Comparison of ENCODE assay signal across 21 mouse cellular contexts in genomic region chr13:84750136-84750535, GRCm38 (mm10).
DNase-seq lines count a peak whose midpoint lies in the region; ATAC-seq and TF ChIP-seq lines count a peak whose summit lies in the region.
"Had no signal": no experiment of that assay in that cellular context is flagged by ENCODE, and none has a peak within 500 bp of the region (broad histone marks: within the 10 kb centered on the region; RNA-seq: fewer than 3 reads in every experiment).

No protein-coding gene starts in this region.

- no peak for TF ChIP-seq EP300 in stomach, postnatal 0 days (optimal IDR thresholded peaks at IDR 0.05)

- H3K36me3 ChIP-seq in forebrain, embryonic 13.5 days (ENCODE audit: poor library complexity, severe bottlenecking) = no peaks in the 10 kb centered on the region
- no peaks in the 10 kb centered on the region for H3K36me3 ChIP-seq in forebrain, embryonic 12.5 days (replicated peaks)
- no peaks in the 10 kb centered on the region for H3K36me3 ChIP-seq in forebrain, postnatal 0 days (ENCODE audit: insufficient read depth)
- no peaks in the 10 kb centered on the region for H3K36me3 ChIP-seq in stomach, postnatal 0 days (ENCODE audit: control insufficient read depth, insufficient read depth, low read length)
- H3K36me3 ChIP-seq: embryonic facial prominence, embryonic 12.5 days; embryonic facial prominence, embryonic 15.5 days; hindbrain, embryonic 12.5 days; hindbrain, embryonic 15.5 days had no signal

- no peak for DNase-seq in left cerebral cortex, adult 2 months (ENCODE audit: extremely low spot score in 1 of 2, low spot score in 2 of 2)
- no peak for DNase-seq in left cerebral cortex, postnatal 4 days
- DNase-seq in forebrain, postnatal 0 days = peak; percentile 51
- DNase-seq in stomach, postnatal 0 days (ENCODE audit: low spot score) = no peak
- DNase-seq: adrenal gland, adult 2 months; adrenal gland, postnatal 14 days; cerebellum, adult 18-20 months; cerebellum, adult 9-11 months; cerebellum, postnatal 25 days; gastrocnemius, postnatal 10 days; gastrocnemius, postnatal 36 days; heart, adult 2 months had no signal

- 49% methylated on average over 2 of the region's 2 CpGs for whole genome bisulfite sequencing in forebrain, embryonic 13.5 days
- 64% methylated on average over 2 of the region's 2 CpGs for WGBS in forebrain, embryonic 12.5 days
- 45% methylated on average over 2 of the region's 2 CpGs for WGBS in forebrain, postnatal 0 days
- 76% methylated on average over 2 of the region's 2 CpGs for WGBS in stomach, postnatal 0 days

- peaks cover 35% of the 10 kb centered on the region for H3K4me1 ChIP-seq in forebrain, embryonic 13.5 days
- peaks cover 18% of the 10 kb centered on the region for H3K4me1 ChIP-seq in forebrain, embryonic 12.5 days
- peaks cover 14% of the 10 kb centered on the region for H3K4me1 ChIP-seq in forebrain, postnatal 0 days (ENCODE audit: insufficient read depth)
- no peaks in the 10 kb centered on the region for H3K4me1 ChIP-seq in stomach, postnatal 0 days (replicated peaks; ENCODE audit: control insufficient read depth, insufficient read depth)
- H3K4me1 ChIP-seq: embryonic facial prominence, embryonic 12.5 days; embryonic facial prominence, embryonic 15.5 days; hindbrain, embryonic 12.5 days had no signal

- no peak overlapping the region for H3K4me3 ChIP-seq in forebrain, embryonic 13.5 days
- H3K4me3 ChIP-seq in forebrain, embryonic 12.5 days (replicated peaks) = no peak overlapping the region
- peak overlapping the region; percentile 28; the same call in 1 of the 2 replicates for H3K4me3 ChIP-seq in left cerebral cortex, adult 2 months
- no peak overlapping the region for H3K4me3 ChIP-seq in forebrain, postnatal 0 days (ENCODE audit: low read depth, low read length)
- H3K4me3 ChIP-seq in stomach, postnatal 0 days (ENCODE audit: low read depth, low read length) = no peak overlapping the region
- H3K4me3 ChIP-seq: embryonic facial prominence, embryonic 12.5 days; embryonic facial prominence, embryonic 15.5 days; heart, adult 2 months; hindbrain, embryonic 12.5 days; hindbrain, embryonic 15.5 days had no signal

- H3K27me3 ChIP-seq in forebrain, embryonic 13.5 days = no peaks in the 10 kb centered on the region
- no peaks in the 10 kb centered on the region for H3K27me3 ChIP-seq in forebrain, embryonic 12.5 days
- H3K27me3 ChIP-seq in forebrain, postnatal 0 days (ENCODE audit: insufficient read depth, low read length) = no peaks in the 10 kb centered on the region
- no peaks in the 10 kb centered on the region for H3K27me3 ChIP-seq in stomach, postnatal 0 days (ENCODE audit: control insufficient read depth, insufficient read depth, low read length)
- H3K27me3 ChIP-seq: embryonic facial prominence, embryonic 12.5 days; embryonic facial prominence, embryonic 15.5 days; hindbrain, embryonic 12.5 days; hindbrain, embryonic 15.5 days had no signal

- ATAC-seq in forebrain, embryonic 13.5 days = no peak
- ATAC-seq in forebrain, embryonic 12.5 days (ENCODE audit: low FRiP score) = no peak
- no peak for ATAC-seq in forebrain, postnatal 0 days
- ATAC-seq in stomach, postnatal 0 days (ENCODE audit: low FRiP score, low TSS enrichment) = no peak
- ATAC-seq: CD4-positive, CD25-positive, alpha-beta regulatory T cell, adult 4 months; intestine, postnatal 0 days had no signal

- H3K4me2 ChIP-seq in forebrain, embryonic 13.5 days = no peak overlapping the region
- no peak overlapping the region for H3K4me2 ChIP-seq in forebrain, embryonic 12.5 days
- H3K4me2 ChIP-seq in forebrain, postnatal 0 days (ENCODE audit: low read depth) = no peak overlapping the region
- no peak overlapping the region for H3K4me2 ChIP-seq in stomach, postnatal 0 days (replicated peaks; ENCODE audit: low read depth)
- H3K4me2 ChIP-seq: embryonic facial prominence, embryonic 12.5 days; embryonic facial prominence, embryonic 15.5 days; heart, embryonic 11.5 days; hindbrain, embryonic 12.5 days; hindbrain, embryonic 15.5 days had no signal

- intact Hi-C loops in left cerebral cortex, adult 2 months (cut with DNase I) = loop anchor here (5.0 kb wide), 1 partner anchor 123 kb away; no protein-coding TSS in a partner anchor
- intact Hi-C loops in left cerebral cortex, postnatal 4 days (cut with DNase I) = loop anchor here (2.0 to 10.0 kb wide), 3 partner anchors 397 to 1225 kb away; no protein-coding TSS in a partner anchor

- no peak overlapping the region for H3K9ac ChIP-seq in forebrain, embryonic 13.5 days
- no peak overlapping the region for H3K9ac ChIP-seq in forebrain, embryonic 12.5 days
- peak overlapping the region; percentile 31; the same call in 1 of the 2 replicates for H3K9ac ChIP-seq in forebrain, postnatal 0 days
- H3K9ac ChIP-seq in stomach, postnatal 0 days (ENCODE audit: low read length) = no peak overlapping the region
- H3K9ac ChIP-seq: embryonic facial prominence, embryonic 12.5 days; embryonic facial prominence, embryonic 15.5 days; hindbrain, embryonic 12.5 days; hindbrain, embryonic 15.5 days had no signal

- TF ChIP-seq CTCF in left cerebral cortex, adult 2 months (IDR thresholded peaks at IDR 0.05) = no peak
- TF ChIP-seq CTCF in forebrain, postnatal 0 days (IDR thresholded peaks at IDR 0.05; ENCODE audit: low read depth) = no peak
- TF ChIP-seq CTCF in stomach, postnatal 0 days (IDR thresholded peaks at IDR 0.05; ENCODE audit: low read depth) = no peak

- no peaks in the 10 kb centered on the region for H3K9me3 ChIP-seq in forebrain, embryonic 13.5 days (replicated peaks)
- no peaks in the 10 kb centered on the region for H3K9me3 ChIP-seq in forebrain, embryonic 12.5 days
- no peaks in the 10 kb centered on the region for H3K9me3 ChIP-seq in forebrain, postnatal 0 days (ENCODE audit: low read length)
- no peaks in the 10 kb centered on the region for H3K9me3 ChIP-seq in stomach, postnatal 0 days (ENCODE audit: control insufficient read depth, low read length)
- H3K9me3 ChIP-seq: embryonic facial prominence, embryonic 12.5 days; embryonic facial prominence, embryonic 15.5 days; hindbrain, embryonic 12.5 days; hindbrain, embryonic 15.5 days had no signal

- peak overlapping the region; percentile 69; the same call in 1 of the 2 replicates for H3K27ac ChIP-seq in forebrain, embryonic 13.5 days
- H3K27ac ChIP-seq in forebrain, embryonic 12.5 days = no peak overlapping the region
- peak overlapping the region; percentile 94 for H3K27ac ChIP-seq in left cerebral cortex, adult 2 months
- peak overlapping the region; percentile 64; the same call in 1 of the 2 replicates for H3K27ac ChIP-seq in forebrain, postnatal 0 days (ENCODE audit: low read depth, low read length)
- no peak overlapping the region for H3K27ac ChIP-seq in stomach, postnatal 0 days (replicated peaks)
- H3K27ac ChIP-seq: embryonic facial prominence, embryonic 12.5 days; embryonic facial prominence, embryonic 15.5 days; heart, adult 2 months; hindbrain, embryonic 12.5 days; hindbrain, embryonic 15.5 days had no signal

Comparison
In these comparisons a context has a peak if more than half of its experiments do, and no peak if none do; other contexts are left out.
1. H3K27ac ChIP-seq: peak in forebrain, embryonic 13.5 days (single experiment), left cerebral cortex, adult 2 months (single experiment) and forebrain, postnatal 0 days (single experiment); none in forebrain, embryonic 12.5 days (single experiment) and stomach, postnatal 0 days (single experiment).